Mouse (Mus musculus) liver, embryonic 14 days (tissue): ENCODE results near the gene Gm21671. TPM values are rescaled to one million over a fixed set of nuclear protein-coding genes. Genes with fewer than 3 reads are reported as not detected.

Source experiments
- polyA plus RNA-seq: library from polyadenylated mRNA; depleted of rRNA; stranded (reverse); fragments of >200 nt; gene quantifications from 2 replicates; pipeline ENCODE4 v1.2.3, GENCODE M21; 2012; rRNA removed

Gm21671 gene
- not detected in 2 replicates for polyA plus RNA-seq

GRCm38 (mm10) chr5:25954317-25954716 is at the start of gene Gm21671:
Gm21671 (minus strand) TSS chr5:25954417.

GRCm38 (mm10) chr5:25988550-25988949 is 34.3 kb upstream of the Gm21671 start, which contains the start of gene Gm21698:
Gm21698 (minus strand) TSS chr5:25988650.

GRCm38 (mm10) chr5:25972563-25972962 is 18.3 kb upstream of the Gm21671 start, which contains the start of gene Gm21680:
Gm21680 (minus strand) TSS chr5:25972663.

DNA sequence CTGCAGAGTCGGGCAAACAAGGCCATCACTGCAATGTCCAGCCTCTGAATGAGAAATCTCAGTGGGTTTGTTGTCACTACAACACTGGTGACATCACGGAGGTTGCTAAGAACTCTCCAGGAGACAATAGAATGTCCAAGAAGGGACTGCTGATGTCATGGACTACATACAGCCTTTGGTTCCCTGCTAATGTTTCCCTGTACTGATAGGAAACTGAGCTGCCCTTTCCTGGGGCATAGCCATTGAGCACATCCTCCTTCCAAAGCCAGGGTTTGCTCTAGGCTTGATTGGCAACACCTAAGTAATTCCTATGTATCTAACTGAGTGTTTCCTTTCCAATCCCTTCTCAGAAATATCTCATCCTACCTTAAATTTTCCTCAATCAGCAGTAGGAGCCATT is 11.9 kb downstream of the Gm21671 start, which contains the start of gene Gm21663:
TSS of gene Gm21663 (minus strand) at position 101 of the 400 bp plus-strand sequence.

Other genes with a start within 250 kb of the Gm21671 start
- gene Xrcc2, start 248.6 kb downstream of the Gm21671 start, polyA plus RNA-seq: 4.7 and 5.5 TPM in 2 replicates
- 0.25 and 0.30 TPM in 2 replicates for gene Actr3b, start 194.4 kb downstream of the Gm21671 start, polyA plus RNA-seq
- not detected in 2 replicates for gene Gm21663, start 12.0 kb downstream of the Gm21671 start, polyA plus RNA-seq
- gene Gm21680, start 18.2 kb upstream of the Gm21671 start, polyA plus RNA-seq: not detected in 2 replicates
- not detected in 2 replicates for gene Gm21698, start 34.2 kb upstream of the Gm21671 start, polyA plus RNA-seq
- gene Gm1979, start 50.4 kb upstream of the Gm21671 start, polyA plus RNA-seq: not detected in 2 replicates
- gene Gm5862, start 68.5 kb upstream of the Gm21671 start, polyA plus RNA-seq: not detected in 2 replicates
- gene Speer4a, start 85.1 kb upstream of the Gm21671 start, polyA plus RNA-seq: not detected in 2 replicates
- gene Gm7347, start 104.2 kb upstream of the Gm21671 start, polyA plus RNA-seq: not detected in 2 replicates
- gene Gm10471, start 134.9 kb upstream of the Gm21671 start, polyA plus RNA-seq: not detected in 2 replicates
- not detected in 2 replicates for gene 5031410I06Rik, start 150.9 kb upstream of the Gm21671 start, polyA plus RNA-seq
- not detected in 2 replicates for gene Gm10220, start 167.0 kb upstream of the Gm21671 start, polyA plus RNA-seq